Mouse (Mus musculus): Measurements from ENCODE around the gene Kdm6b. TPM values are rescaled to one million over a fixed set of nuclear protein-coding genes. Genes with fewer than 3 reads are reported as not detected.

Kdm6b gene
- 17.3 and 18.2 TPM in 2 replicates for polyA plus RNA-seq (2015; fragmentation: Nextera tagmentation; extraction: Ambion mirVana)

GRCm38 (mm10) chr11:69413221-69414181, at the start of gene Kdm6b:
Kdm6b (minus strand) TSS chr11:69413675.
- H3K27ac ChIP-seq (ENCODE audit: low read length) = peak within 1 kb of the TSS; percentile 99
- H3K4me2 ChIP-seq (ENCODE audit: low read depth, low read length) = peak within 1 kb of the TSS; percentile 99
- no peak for ATAC-seq (replicated peaks; ENCODE audit: extremely low read depth, insufficient read depth, low FRiP score)
- no peaks in the 10 kb centered on the region for H3K9me3 ChIP-seq (replicated peaks; ENCODE audit: control insufficient read depth, low read length)
- H3K4me1 ChIP-seq (ENCODE audit: control insufficient read depth, insufficient read depth, low read length) = peaks cover 52% of the 10 kb centered on the region
- peak within 1 kb of the TSS; percentile 79 for H3K4me3 ChIP-seq (ENCODE audit: low read length)
- H3K36me3 ChIP-seq (ENCODE audit: control insufficient read depth, insufficient read depth) = peaks cover 6% of the 10 kb centered on the region; the same call in 1 of the 2 replicates
- peak within 1 kb of the TSS; percentile 91 for H3K9ac ChIP-seq (ENCODE audit: low read length)
- no peaks in the 10 kb centered on the region for H3K27me3 ChIP-seq (ENCODE audit: control insufficient read depth, insufficient read depth, low read length)
- 39% methylated on average over 12 of the region's 12 CpGs for WGBS

GRCm38 (mm10) chr11:69461568-69461967, 48.1 kb upstream of the Kdm6b start:
- Histone ChIP-seq H3K4me1 (ENCODE audit: control insufficient read depth, insufficient read depth, low read length) (peaks cover 12% of the 10 kb centered on the region), H3K27me3 (ENCODE audit: control insufficient read depth, insufficient read depth, low read length) (no peaks in the 10 kb centered on the region), H3K36me3 (ENCODE audit: control insufficient read depth, insufficient read depth) (no peaks in the 10 kb centered on the region), H3K4me3 (ENCODE audit: low read length) (no peak overlapping the region), H3K9ac (ENCODE audit: low read length) (no peak overlapping the region), H3K4me2 (ENCODE audit: low read depth, low read length) (no peak overlapping the region), H3K9me3 (replicated peaks; ENCODE audit: control insufficient read depth, low read length) (no peaks in the 10 kb centered on the region), H3K27ac (ENCODE audit: low read length) (no peak overlapping the region)
- ATAC-seq (replicated peaks; ENCODE audit: extremely low read depth, insufficient read depth, low FRiP score) = no peak
- 21% methylated on average over 5 of the region's 5 CpGs for WGBS

GRCm38 (mm10) chr11:69459883-69460282, 46.4 kb upstream of the Kdm6b start:
- peaks cover 15% of the 10 kb centered on the region for H3K4me1 ChIP-seq (ENCODE audit: control insufficient read depth, insufficient read depth, low read length)
- H3K27ac ChIP-seq (ENCODE audit: low read length) = no peak overlapping the region
- no peaks in the 10 kb centered on the region for H3K9me3 ChIP-seq (replicated peaks; ENCODE audit: control insufficient read depth, low read length)
- ATAC-seq (replicated peaks; ENCODE audit: extremely low read depth, insufficient read depth, low FRiP score) = no peak
- WGBS = 63% methylated on average over 4 of the region's 4 CpGs
- no peaks in the 10 kb centered on the region for H3K36me3 ChIP-seq (ENCODE audit: control insufficient read depth, insufficient read depth)
- H3K27me3 ChIP-seq (ENCODE audit: control insufficient read depth, insufficient read depth, low read length) = no peaks in the 10 kb centered on the region
- no peak overlapping the region for H3K9ac ChIP-seq (ENCODE audit: low read length)
- no peak overlapping the region for H3K4me2 ChIP-seq (ENCODE audit: low read depth, low read length)
- no peak overlapping the region for H3K4me3 ChIP-seq (ENCODE audit: low read length)

GRCm38 (mm10) chr11:69457006-69457579, 43.6 kb upstream of the Kdm6b start:
- H3K4me1 ChIP-seq (ENCODE audit: control insufficient read depth, insufficient read depth, low read length) = peaks cover 27% of the 10 kb centered on the region
- no peaks in the 10 kb centered on the region for H3K36me3 ChIP-seq (ENCODE audit: control insufficient read depth, insufficient read depth)
- no peaks in the 10 kb centered on the region for H3K9me3 ChIP-seq (replicated peaks; ENCODE audit: control insufficient read depth, low read length)
- H3K4me2 ChIP-seq (ENCODE audit: low read depth, low read length) = 0 out of 2 replicates have a peak overlapping the region, but pooled peaks have one; percentile 11
- peak overlapping the region; percentile 33 for H3K27ac ChIP-seq (ENCODE audit: low read length)
- no peaks in the 10 kb centered on the region for H3K27me3 ChIP-seq (ENCODE audit: control insufficient read depth, insufficient read depth, low read length)
- 0 out of 2 replicates have a peak overlapping the region, but pooled peaks have one; percentile 1 for H3K9ac ChIP-seq (ENCODE audit: low read length)
- H3K4me3 ChIP-seq (ENCODE audit: low read length) = no peak overlapping the region
- WGBS = 18% methylated on average over 6 of the region's 6 CpGs
- 0 out of 2 replicates have a peak, but pooled peaks have one; percentile 63 for ATAC-seq (replicated peaks; ENCODE audit: extremely low read depth, insufficient read depth, low FRiP score)

- no peaks in the 10 kb centered on the region for H3K36me3 ChIP-seq (ENCODE audit: control insufficient read depth, insufficient read depth)
- peak; percentile 64; the same call in 1 of the 2 replicates for ATAC-seq (replicated peaks; ENCODE audit: extremely low read depth, insufficient read depth, low FRiP score)
- H3K27me3 ChIP-seq (ENCODE audit: control insufficient read depth, insufficient read depth, low read length) = no peaks in the 10 kb centered on the region
- H3K9ac ChIP-seq (ENCODE audit: low read length) = peak overlapping the region; percentile 57
- peaks cover 22% of the 10 kb centered on the region for H3K4me1 ChIP-seq (ENCODE audit: control insufficient read depth, insufficient read depth, low read length)
- H3K9me3 ChIP-seq (replicated peaks; ENCODE audit: control insufficient read depth, low read length) = no peaks in the 10 kb centered on the region
- H3K27ac ChIP-seq (ENCODE audit: low read length) = peak overlapping the region; percentile 81
- H3K4me2 ChIP-seq (ENCODE audit: low read depth, low read length) = peak overlapping the region; percentile 58
- WGBS = 30% methylated on average over 23 of the region's 23 CpGs
- H3K4me3 ChIP-seq (ENCODE audit: low read length) = peak overlapping the region; percentile 40
These were observed 38.8 kb upstream of the Kdm6b start for GRCm38 (mm10) chr11:69452114-69452867.

GRCm38 (mm10) chr11:69447299-69447698, 33.8 kb upstream of the Kdm6b start:
- no peak overlapping the region for H3K4me3 ChIP-seq (ENCODE audit: low read length)
- no peak for ATAC-seq (replicated peaks; ENCODE audit: extremely low read depth, insufficient read depth, low FRiP score)
- no peak overlapping the region for H3K4me2 ChIP-seq (ENCODE audit: low read depth, low read length)
- H3K4me1 ChIP-seq (ENCODE audit: control insufficient read depth, insufficient read depth, low read length) = peaks cover 4% of the 10 kb centered on the region
- no peak overlapping the region for H3K9ac ChIP-seq (ENCODE audit: low read length)
- no peaks in the 10 kb centered on the region for H3K27me3 ChIP-seq (ENCODE audit: control insufficient read depth, insufficient read depth, low read length)
- no peaks in the 10 kb centered on the region; the same call in 1 of the 2 replicates for H3K9me3 ChIP-seq (replicated peaks; ENCODE audit: control insufficient read depth, low read length)
- WGBS = 93% methylated on average over 7 of the region's 7 CpGs
- no peaks in the 10 kb centered on the region for H3K36me3 ChIP-seq (ENCODE audit: control insufficient read depth, insufficient read depth)
- H3K27ac ChIP-seq (ENCODE audit: low read length) = no peak overlapping the region

GRCm38 (mm10) chr11:69443328-69443727, 29.9 kb upstream of the Kdm6b start:
- H3K4me3 ChIP-seq (ENCODE audit: low read length) = no peak overlapping the region
- H3K9me3 ChIP-seq (replicated peaks; ENCODE audit: control insufficient read depth, low read length) = no peaks in the 10 kb centered on the region; the same call in 1 of the 2 replicates
- WGBS = 36% methylated on average over 5 of the region's 5 CpGs
- H3K36me3 ChIP-seq (ENCODE audit: control insufficient read depth, insufficient read depth) = no peaks in the 10 kb centered on the region
- ATAC-seq (replicated peaks; ENCODE audit: extremely low read depth, insufficient read depth, low FRiP score) = peak; percentile 49
- peak overlapping the region; percentile 43; the same call in 1 of the 2 replicates for H3K27ac ChIP-seq (ENCODE audit: low read length)
- no peak overlapping the region for H3K9ac ChIP-seq (ENCODE audit: low read length)
- no peak overlapping the region for H3K4me2 ChIP-seq (ENCODE audit: low read depth, low read length)
- no peaks in the 10 kb centered on the region for H3K27me3 ChIP-seq (ENCODE audit: control insufficient read depth, insufficient read depth, low read length)
- no peaks in the 10 kb centered on the region for H3K4me1 ChIP-seq (ENCODE audit: control insufficient read depth, insufficient read depth, low read length)

GRCm38 (mm10) chr11:69437291-69437690, 23.8 kb upstream of the Kdm6b start:
- 47% methylated on average over 3 of the region's 3 CpGs for WGBS
- H3K4me1 ChIP-seq (ENCODE audit: control insufficient read depth, insufficient read depth, low read length) = no peaks in the 10 kb centered on the region
- H3K4me2 ChIP-seq (ENCODE audit: low read depth, low read length) = no peak overlapping the region
- no peak overlapping the region for H3K27ac ChIP-seq (ENCODE audit: low read length)
- no peaks in the 10 kb centered on the region for H3K36me3 ChIP-seq (ENCODE audit: control insufficient read depth, insufficient read depth)
- H3K9ac ChIP-seq (ENCODE audit: low read length) = no peak overlapping the region
- ATAC-seq (replicated peaks; ENCODE audit: extremely low read depth, insufficient read depth, low FRiP score) = no peak
- H3K27me3 ChIP-seq (ENCODE audit: control insufficient read depth, insufficient read depth, low read length) = no peaks in the 10 kb centered on the region
- no peaks in the 10 kb centered on the region for H3K9me3 ChIP-seq (replicated peaks; ENCODE audit: control insufficient read depth, low read length)
- H3K4me3 ChIP-seq (ENCODE audit: low read length) = no peak overlapping the region

Data from heart, embryonic 16.5 days (tissue).